Mouse (Mus musculus) CD4-positive, CD25-positive, alpha-beta regulatory T cell, adult 2 months (primary cell): ENCODE measurements around the gene Tuft1.

Experiments used
- DNase-seq: peaks from one replicate; pipeline ENCODE4 v3.0.0-alpha.2; 2012; ENCODE audit warnings: low read depth, low spot score

Gene Tuft1

DNA sequence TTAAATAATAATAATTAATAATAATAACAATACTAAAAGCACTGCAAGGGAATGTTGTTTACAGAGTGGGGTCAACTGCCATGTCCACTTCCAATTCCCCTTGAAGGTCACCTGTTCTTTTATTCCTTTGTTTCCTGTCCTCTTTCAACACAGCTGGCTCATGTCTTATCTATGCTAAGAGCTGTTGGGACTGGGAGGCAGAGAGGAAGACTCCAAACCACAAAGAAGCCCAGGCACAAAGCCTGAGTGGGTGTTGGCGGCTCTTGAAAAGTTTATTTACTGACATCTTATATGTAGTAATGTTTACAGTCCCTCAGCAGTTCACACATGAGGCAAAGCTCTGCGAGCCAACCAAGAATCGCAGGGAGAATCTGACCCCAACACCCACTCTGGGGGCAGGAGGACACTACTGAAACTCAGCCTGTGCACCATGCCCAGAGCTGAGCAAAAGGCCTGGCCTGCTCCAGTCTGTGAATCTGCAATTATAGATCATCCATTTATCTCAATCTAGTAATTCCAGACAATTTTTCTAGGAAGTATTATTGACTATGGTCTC, 61.4 kb downstream of the Tuft1 start:
- DNase-seq, result no peak

DNA sequence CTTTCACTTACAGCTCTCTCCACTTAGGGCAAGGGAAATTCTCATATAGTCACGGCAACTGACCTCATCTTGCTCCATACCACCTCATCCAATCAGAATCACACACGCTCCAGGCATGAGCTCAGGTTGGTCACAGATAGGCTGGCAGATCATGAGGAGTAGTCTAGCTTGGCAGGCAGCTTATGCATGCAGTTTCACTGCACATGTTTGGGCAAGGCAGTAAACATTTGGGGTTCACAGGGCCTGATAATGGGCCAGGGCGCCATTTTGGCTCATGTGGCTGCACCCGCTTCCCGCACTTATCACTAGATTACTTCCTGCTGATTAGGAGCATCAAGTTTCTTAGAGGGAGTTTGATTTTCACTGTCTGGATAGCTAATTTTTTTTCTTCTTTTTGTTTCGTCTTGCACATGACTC, 62.8 kb downstream of the Tuft1 start:
- DNase-seq, result no peak

DNA sequence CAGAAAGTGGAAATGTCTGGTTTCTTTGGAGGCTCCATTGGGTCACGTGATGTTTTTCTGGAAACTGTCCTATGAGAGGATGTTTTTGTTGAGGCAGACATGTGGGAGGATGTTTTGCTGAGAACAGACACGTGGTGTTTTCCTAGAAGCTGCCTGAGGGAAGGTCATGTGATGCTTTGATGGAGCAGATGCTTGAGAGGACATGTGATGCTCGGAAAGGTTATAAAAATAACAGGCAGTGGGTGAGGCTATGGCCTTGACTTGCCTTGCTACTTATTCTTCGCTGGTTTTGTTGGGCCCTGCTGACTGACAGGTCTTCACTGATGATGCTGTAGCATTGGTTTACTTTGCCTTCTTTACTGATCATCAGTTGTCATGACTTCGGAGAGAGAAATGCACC, 67.6 kb downstream of the Tuft1 start:
- peak; percentile 43 for DNase-seq

DNA sequence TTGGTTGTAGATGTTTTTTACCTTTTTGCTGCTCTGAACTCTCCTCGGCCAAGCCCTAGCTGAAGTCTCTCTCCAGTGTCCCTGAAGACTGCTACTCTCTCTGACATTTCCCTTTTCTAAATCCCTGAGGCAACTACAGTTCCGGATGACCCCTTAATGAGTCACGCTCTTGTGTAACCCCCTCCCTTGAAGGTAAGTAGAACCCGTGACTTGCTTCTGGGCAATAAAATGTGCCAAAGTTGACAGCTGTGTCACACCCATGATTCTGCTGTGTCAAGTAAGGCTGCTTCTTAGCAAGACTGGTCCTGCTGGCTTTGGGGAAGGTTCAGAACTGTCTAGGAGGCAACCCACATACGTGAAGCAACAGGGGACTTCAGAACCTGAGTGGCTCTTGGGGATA, 70.7 kb downstream of the Tuft1 start:
- no peak for DNase-seq

- no peak for DNase-seq
Observed at GRCm38 (mm10) chr3:94582944-94583343, 75.7 kb downstream of the Tuft1 start.

GRCm38 (mm10) chr3:94582456-94582891, 76.2 kb downstream of the Tuft1 start, which contains the start of gene Snx27:
Snx27 (minus strand) TSS chr3:94582716.
- peak; percentile 88 for DNase-seq

DNA sequence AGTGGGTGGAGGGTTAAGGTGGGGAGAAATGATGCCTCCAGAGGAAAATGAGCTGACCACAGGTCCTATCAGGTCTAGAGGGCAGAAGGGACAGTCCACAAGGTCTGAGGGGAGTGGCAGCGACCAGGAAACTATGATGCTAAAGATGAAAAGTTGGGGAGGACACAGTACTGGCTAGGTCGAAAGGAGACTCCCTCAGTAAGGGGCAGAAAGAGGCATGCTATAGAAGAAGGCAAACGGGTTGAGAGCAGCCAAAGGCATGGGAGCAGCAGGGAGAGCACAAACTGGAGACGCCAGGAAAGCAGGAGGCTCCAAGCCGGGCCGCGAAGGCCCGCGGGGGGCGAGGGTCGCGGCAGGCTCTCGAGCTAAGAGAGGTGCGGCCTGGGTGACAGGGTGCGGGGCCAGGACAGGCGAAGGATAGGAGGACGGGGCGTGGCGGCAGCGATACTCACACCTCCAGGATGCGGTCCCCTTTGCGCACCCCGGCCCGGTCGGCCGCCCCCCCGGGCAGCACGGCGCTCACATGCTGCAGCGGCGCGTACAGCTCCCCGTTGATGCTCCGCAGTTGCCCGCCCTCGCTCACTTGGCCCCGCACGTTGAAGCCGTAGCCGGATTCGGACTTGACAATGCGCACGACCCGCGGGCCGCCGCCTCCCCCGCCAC, 76.7 kb downstream of the Tuft1 start:
- peak; percentile 81 for DNase-seq

GRCm38 (mm10) chr3:94581138-94581780, 77.4 kb downstream of the Tuft1 start:
- DNase-seq, result peak; percentile 25

GRCm38 (mm10) chr3:94574506-94574905, 84.2 kb downstream of the Tuft1 start:
- DNase-seq, result no peak

DNA sequence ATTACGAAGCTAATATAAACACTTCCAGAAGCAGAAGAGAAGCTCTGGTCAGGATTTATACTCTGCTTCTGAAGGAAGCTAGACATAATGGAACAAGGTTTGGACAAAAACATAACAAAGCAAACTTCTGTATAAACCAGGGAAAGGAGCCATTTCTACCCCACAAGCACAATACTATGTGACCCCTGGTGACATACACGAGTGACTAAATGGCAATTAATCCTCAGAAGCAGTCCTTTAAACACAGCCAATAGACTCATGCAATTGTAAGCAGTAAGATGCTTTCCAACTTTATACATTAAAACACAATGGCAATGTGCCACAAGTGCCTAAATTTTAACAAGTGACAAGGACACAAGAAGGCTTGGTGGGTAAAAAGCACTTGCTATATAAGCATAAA, 91.4 kb downstream of the Tuft1 start:
- no peak for DNase-seq

DNA sequence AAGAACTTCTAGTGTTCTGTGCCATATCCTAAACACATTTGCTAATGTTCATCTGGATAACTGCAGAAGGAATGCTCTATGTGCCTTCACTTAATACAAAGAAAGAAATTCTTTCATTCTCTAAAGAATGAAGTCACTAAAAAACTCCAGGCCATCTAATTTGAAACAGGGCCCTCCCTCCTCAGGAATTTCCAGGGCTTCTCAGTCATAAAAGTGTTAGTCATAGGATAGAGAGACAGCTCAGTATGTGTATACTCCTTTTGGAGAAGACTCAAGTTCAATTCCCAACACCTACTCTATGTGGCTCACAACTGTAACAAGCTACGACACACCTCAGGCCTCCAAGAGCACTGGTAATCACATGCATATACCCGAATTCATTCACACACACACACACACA, 93.1 kb downstream of the Tuft1 start:
- no peak for DNase-seq

DNA sequence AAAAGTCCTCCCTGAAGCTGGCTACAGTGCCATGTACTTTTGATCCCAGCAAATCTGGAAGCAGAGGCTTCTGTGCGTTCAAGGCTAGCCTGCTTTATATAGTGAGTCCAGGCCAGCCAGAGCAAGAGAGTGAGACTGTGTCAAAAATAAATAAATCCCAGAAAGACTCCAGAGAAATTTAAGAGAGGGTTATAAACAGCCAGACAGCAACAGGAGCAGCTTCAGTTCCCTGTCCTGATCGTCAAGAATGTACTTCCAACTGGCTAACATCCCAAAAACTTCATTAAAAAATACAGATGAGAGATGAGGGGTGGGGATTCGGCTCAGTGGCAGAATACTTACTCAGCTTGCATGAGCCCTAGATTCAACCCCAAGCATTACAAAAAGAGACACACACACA, 93.5 kb downstream of the Tuft1 start:
- no peak for DNase-seq

DNA sequence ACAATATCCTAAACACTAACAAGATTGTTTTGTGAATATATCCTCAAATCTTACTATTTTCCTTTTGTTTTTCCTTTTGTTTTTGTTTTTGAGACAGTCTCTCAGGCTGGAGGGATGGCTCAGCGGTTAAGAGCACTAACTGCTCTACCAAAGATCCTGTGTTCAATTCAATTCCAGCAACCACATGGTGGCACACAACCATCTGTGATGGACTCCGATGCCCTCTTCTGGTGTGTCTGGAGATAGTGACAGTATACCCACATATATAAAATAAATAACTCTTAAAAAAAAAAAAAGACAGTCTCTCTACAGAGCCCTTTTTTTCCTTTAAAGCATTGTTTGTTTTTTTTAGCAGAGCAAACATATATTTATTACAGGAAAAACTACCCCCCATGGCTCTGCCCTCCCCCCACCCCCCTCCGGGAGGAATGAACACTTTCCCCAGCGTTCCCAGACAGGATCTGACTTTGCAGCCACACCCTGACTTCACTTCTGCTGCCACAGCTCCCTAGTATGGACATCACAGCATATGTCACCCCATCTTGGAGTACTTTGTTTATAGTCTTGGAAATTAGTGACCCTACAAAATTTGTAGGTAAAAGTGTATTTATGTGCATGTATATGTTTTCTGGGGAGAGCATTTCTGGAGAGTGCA, 94.2 kb downstream of the Tuft1 start:
- DNase-seq, result no peak

DNA sequence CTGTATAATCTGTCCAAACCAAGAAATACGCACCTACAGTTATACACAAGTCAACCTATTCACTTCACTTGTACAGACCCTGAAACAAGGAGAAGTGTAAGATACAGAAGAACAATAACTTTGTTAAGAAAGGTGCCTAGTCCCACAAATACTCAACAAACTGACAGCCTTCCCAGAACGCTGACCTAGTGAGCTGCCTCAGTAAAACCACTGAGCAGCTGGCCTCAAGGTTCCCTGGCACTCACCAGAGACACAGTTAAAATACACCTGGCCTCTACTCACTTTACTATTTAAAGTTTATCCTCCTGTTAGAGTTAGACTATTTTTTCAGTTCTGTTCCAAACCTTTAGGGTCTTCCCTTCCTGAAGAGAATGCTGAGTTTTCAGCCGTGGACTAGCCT, 95.5 kb downstream of the Tuft1 start:
- DNase-seq, result no peak
